Mouse (Mus musculus) embryo, embryonic 11.5 days (tissue): ENCODE measurements at regions not wholly inside any gene's neighbourhood (a gene's known extent, or its start where the extent isn't known, plus 50 kb on each side); places are given as distances from the start of the nearest gene placed in this dataset.

Experiments
- DNase-seq: peaks from one replicate; pipeline ENCODE4 v3.0.0-alpha.2; 2012; ENCODE audit warnings: low read depth, low spot score

DNA sequence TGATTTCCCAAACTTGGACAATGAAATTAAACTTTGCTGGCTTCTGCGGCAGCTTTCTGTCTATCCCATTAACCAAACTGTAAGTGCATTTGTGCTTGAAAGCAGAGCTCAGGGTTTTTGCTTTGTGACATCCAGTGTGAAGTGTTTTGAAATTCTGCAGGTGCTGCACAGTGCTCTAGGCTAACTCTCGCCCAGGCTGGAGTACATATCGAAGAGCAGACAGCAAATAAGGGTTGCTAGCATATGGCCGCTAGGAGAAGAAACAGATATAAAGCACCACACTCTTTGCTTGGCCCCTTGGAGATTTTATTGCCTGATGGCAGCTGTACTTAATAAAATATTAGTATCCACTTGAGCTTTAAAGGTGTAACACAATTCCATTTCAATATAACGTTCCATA is 307.5 kb downstream of the Gm10295 start:
- no peak for DNase-seq

DNA sequence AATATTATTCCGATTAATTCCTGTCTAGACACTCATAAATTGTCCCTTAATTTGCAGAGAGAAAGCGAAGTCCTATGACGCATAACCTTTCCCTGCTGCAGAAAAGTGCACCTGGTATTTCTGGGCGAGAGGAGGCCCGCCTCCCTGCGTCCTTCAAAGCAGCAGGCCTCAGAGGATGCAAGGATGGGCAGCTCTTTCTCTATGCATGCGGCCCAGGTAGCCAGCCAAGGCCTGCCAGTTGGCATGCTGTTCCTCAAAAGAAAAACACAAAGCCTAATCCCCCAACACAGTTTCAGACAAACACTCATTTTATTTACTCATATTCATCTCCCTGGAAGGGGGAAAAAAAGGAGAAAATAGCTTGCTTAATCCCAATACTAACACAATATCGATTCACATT is 308.2 kb downstream of the Gm10295 start:
- no peak for DNase-seq

DNA sequence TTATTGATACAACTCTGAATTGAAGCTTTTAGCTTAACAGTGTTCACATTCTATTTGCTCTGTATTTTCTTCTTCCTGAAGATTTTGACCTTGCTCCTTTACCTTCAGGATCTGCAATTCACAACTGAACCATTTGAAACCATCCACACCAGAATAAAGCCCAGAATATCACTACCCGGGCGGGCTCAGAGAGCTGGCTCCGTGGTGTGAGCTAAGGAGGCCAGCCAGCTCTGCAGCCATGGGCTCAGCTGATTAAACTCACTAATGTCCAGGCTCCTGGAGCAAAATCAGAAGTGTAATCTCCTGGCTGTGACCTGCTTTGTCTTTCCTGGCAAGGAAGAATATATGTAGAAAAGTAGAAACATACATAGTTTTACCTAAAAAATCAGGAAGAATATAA is 309.9 kb downstream of the Gm10295 start:
- DNase-seq, result no peak

DNA sequence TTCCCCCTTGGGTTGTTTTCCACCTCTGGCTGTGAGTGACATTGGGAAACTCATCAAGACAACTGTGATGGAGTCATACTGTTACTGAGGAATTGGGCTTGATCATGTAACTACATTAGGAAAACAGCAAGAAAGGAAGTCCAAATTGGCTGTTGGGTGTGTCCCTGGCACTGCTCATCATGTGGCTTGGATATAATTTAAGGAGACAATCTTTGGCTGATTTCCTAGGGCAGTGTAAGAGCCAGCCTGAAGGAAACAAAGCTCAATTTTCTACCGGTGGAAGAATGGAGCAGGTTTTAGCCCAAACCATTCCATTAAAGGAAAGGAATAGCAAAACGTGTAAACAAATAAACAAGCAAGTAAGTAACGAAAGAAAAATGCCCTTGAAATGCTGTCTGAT is 310.4 kb downstream of the Gm10295 start:
- no peak for DNase-seq

DNA sequence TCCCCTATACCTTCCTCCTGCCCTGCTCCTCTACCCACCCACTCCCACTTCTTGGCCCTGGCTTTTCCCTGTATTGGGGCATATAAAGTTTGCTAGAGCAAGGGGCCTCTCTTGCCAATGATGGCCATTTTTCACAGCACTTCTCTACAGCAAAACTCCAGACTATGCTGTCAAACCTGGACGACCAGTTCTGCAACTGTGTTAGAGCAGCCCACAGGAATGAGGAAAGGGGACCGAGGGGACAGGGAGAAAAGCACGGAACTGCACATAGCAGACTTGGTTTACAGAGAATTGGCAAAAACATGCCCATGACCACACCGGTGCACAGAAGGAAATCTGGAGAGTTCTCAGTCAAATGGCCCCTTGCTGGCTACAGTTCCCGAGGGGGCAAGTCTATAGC is 312.7 kb downstream of the Gm10295 start:
- no peak for DNase-seq

DNA sequence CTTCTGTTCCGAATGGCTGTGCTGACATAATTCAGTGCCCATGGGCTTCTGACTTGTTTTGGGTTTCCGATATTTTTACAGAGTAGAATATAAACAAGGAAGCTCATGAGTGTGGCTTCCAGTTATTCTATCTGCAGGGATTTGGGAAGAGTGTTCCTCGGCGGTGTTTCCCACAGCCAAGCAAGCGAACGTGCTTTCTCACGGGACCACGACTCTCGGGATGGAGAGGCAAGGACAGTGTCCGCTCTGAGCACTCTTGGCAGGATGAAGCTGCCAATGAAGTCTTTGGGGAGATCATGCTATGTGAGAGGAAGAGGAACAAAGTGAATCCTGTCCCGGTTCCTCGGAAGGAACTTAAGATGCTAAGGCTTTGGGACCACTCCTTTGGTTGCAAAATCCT is 318.2 kb downstream of the Gm10295 start:
- DNase-seq, result no peak

DNA sequence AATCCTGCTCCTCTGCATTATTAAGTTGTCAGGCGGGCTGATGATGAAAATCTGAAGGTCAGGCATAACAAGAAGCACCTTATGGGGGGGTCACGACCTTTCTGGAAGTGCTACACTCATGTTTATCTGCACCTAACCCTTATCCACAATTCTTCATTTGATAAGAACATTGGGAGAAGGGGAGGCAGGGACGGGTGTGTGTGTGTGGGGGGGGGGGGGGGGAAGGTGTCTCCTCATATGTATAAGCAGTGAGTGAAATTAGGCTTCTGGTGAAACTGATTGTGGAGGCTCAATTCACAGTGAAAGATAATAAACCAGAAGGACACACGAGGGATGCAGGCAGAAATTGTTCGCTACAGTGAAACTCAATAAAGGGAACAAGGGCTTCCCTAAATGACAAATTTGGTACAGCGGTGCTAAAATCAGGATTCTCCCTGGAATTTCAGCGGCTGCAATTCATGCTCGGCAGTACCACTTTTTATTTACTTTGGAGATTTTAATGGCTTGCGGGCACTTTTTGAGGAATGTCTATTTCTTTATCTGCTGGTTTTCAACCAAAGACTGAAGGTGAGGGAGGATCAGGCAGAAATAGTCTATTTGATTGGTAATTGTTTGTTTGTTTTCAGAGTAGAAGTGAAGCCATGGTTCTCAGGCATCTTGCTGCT is 327.2 kb downstream of the Gm10295 start:
- DNase-seq, result no peak

DNA sequence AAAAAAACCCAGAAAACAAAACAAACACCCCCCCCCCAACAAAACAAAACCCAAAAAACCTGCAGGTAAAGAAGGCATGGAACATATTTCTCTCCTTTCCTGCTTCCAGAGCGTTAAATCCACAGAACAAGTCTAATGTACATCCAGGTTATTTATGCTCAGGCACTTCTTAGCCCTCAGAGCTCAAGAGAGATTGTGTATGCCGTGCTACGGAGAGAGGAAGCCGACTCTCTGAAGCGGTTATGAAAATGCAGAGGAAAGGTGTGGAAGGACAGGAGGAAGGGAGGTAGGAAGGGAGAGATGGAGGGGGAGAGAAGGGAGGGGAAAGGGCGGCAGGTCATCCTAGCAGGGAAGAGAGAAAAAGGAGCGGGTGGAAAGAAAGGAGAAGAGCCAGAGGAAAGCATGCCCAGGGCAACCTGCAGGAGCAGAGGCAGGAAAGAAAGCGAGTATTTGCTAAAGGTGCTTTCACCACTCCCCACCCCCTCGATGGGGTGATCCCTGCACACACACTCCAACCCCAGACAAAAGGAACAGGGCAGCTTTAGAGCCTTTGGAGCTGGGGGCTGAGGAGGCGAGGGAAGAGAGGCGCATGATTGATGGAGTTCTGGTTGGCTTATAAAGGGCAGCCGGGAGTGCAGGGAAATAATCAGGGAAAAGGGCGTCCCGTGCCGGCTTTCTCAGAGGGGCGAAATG is 327.9 kb downstream of the Gm10295 start:
- peak; percentile 42 for DNase-seq
